Mouse (Mus musculus) kidney, adult 18-20 months (tissue): ENCODE results near the gene Gm21970.
"Not testable (repeated sequence)": the region's sequence is repeated elsewhere in the genome, so short reads cannot be mapped to it uniquely, and the experiment has no call there.

Source experiments
- DNase-seq: peaks from one replicate; pipeline ENCODE4 v3.0.0; 2021

Gene Gm21970

GRCm38 (mm10) chr16:91404828-91405577 is 13.5 kb downstream of the Gm21970 start:
- no peak for DNase-seq

DNA sequence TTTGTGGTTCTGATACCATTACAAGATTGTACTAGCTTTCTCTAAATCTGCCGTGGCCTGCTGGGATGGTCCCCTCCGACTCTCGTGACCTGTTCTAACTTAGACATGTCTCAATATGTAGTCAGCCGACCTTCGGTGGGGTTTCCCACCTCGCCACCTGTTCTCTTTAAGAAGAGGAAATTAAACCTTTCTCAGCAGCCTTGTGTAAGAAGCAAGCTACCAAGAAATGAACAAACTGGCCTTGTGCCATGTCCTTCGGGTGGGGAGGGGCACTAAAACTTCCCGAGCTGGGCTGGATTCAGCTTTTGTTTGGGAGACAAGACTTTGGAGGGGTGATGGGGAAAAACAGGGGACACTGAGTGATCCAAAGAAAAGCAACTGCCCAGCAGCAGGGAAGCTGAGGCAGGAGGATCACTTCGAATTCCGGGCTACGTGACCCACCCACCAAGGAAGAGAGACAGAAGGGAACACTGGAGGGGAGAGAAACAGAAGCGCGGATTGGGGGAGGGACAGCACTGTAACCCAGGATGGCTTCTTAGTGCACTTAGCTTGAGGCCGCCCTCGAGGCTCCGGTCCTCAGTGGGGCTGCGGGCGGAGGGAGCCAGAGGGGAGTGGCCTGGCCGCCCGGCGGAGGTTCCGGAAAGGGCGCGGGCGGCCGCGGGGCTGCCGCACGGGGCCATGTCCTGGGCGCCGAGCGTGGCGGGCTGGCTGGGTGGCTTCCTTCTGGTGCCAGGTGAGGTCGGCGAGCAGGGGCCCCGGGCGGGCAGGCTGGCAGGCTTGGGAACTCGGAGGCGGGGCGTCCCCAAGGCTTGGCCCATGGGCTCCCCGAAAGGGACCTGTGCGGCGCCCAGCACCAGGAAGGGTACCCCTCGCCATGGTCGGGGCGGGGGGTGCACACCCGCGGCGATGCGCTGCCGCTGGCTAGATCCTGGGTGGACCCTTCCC is 14.4 kb downstream of the Gm21970 start, which contains the start of gene Il10rb:
Gene Il10rb, plus strand, starts transcription at position 525 of the 945 bp plus-strand sequence.
- peak; percentile 85 for DNase-seq

DNA sequence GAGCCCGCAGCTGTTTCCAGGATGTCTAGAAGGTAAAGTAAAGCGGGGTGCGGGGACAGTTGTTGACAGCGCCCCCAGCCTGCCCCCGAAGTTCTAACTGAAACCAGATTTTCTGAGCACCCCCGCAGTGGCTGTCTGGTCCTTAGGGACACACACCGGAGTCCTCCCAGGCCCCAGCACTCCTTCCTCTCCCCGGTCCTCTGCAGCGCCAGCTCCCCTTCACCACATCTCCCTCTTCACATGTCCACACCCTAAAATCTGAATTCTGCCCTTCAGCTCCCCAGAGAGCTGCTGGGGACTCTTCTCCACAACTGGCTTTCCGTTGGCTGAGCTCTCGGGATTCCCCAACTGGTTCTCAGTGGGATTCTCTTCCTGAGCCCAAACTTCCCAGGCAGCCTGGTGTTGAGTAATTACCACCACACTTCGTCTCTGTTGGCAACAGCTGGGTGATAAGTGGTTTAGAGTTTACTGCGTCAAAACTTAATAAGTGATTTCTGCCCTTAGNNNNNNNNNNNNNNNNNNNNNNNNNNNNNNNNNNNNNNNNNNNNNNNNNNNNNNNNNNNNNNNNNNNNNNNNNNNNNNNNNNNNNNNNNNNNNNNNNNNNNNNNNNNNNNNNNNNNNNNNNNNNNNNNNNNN is 15.2 kb downstream of the Gm21970 start:
- peak; percentile 63 for DNase-seq

DNA sequence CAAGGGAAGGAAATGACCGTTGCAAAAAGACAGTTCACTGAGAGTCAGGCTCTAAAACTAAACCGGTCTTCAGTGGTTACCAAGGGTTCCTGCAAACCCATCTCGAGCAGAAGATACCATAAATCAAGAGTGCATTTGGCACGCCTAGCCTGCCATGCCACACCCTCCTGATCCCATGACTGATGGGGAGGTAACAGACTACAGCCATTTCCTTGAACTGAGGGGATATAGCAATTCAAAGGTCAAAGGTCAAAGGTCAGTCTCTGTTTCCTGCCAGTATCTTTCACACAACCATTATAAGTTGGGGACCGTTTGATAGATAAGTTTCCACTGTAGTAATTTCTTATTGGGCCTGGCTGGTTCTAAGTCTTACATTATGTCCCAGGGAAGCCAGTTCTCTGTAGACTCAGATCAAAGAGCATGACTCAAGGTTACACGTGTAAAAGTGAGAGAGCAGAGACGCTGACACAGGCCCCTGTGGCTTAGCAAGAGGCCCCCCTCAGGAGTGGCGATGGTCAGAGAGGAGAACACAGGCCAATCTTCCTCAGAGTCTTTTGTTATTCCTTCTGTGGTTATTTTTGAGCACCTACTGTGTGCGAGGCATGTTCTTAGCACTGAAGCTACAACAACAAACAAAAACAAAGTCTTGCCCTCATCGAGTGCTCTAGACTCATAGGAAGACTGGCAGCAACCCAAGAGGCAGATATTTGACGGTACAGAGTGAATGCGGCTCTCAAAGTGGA is 21.8 kb downstream of the Gm21970 start:
- DNase-seq, result peak; percentile 58

- no peak for DNase-seq
Observed at GRCm38 (mm10) chr16:91415391-91416189, 24.1 kb downstream of the Gm21970 start.

DNA sequence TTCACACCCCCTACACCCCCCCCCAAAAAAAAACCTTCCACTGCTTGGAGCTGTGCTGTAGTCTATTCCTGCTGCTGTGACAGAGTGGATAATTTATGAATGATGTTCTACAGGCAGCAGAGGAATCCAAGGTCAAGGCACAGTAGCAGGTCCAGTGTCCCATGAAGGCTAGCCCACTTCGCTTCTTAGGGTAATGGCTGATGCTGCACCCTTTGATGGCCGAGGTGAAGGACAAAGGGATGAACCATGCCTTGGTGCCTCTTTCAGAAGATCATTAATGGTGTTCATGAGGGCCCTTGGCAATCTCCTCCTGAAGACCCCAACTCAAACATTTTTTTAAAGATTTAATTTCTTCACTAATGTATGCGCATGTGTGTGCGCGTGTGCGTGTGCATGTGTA is 24.8 kb downstream of the Gm21970 start:
- no peak for DNase-seq

DNA sequence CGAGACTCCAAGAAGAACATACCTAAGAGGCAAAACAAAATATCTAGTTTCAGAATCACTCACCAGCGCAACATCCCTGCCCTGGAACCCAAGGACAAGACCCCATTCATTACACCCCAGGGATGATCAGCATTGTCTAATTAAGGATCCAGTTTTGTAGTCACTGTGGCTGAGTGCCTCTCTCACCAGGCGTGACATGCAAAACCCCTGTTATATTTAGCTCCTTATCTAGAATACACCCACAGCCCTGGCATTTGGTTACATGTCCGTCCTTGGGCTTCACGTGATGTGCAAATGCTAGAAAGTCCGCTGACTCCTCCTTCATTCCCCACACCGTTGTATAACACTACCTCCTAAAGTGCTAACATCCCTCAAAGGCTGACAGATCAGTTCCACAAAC is 25.4 kb downstream of the Gm21970 start:
- no peak for DNase-seq

DNA sequence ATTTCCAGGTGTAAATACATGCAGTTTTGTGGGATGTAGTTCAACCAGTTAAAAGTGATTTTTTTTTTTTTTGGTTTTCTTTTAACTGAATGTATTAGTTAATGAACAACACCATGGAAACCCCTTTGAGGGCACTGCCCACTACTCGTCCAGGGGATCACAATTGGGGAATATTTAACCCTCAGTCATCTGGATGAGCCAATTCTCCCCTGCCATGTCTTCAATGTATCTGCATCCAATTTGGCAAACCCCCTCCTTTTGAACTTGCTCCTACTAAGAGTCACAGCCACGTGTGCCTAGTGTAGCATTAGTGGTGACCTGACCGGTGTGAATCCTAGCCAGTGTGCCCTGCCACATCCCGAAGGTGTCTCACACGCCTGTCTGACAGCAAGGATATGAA is 27.0 kb downstream of the Gm21970 start:
- DNase-seq, result peak; percentile 42

GRCm38 (mm10) chr16:91425816-91426215 is 34.3 kb downstream of the Gm21970 start:
- no peak for DNase-seq

- DNase-seq, result no peak
Observed at GRCm38 (mm10) chr16:91426586-91426985, 35.1 kb downstream of the Gm21970 start.

DNA sequence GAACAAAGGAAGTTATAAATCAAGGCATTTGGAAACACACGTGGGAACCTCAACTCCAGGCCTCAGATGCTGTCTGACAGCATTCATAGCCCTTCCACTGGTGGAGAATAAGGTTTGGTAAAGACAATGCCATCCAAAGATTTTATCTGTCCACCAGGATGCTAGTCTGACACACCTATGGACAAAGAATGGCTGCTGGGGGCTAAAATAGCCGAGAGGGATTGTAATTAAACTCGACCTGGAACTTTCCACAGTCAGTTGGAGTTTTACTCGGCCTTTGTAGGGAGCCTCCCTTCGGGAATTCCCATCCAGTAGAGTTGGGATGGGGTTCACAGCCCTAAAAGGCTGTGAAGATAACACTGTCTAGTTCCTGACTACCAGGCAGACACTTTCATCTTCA is 35.9 kb downstream of the Gm21970 start:
- DNase-seq, result no peak

DNA sequence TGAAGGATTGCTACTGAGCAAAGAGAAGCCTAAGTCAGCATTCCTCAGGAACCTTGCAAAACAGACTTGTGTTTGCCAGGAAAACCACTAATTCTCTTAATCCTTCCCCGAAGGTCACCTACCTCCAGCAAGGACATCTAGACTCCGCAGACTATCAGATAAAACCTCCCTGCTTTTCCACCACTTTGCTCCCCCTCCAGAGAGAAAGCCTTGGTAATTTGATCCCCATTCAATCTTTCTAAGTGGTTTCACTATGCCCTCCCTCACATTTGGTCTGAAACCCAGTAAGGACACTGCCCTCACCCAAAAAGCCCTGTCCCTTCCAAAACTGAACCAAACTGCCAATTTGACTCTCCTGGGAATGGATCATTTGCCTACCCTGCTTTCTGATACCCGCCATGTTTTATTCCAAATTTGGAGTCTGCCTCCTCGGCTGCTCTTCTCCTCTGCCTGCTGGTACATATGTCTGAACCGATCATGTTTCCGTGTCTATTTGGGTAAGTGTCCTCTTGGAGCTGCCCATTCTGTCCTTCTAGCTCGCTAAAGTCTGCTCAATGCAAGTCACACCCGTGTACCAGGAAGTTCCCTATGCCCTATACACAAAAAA is 36.8 kb downstream of the Gm21970 start:
- DNase-seq, result no peak

DNA sequence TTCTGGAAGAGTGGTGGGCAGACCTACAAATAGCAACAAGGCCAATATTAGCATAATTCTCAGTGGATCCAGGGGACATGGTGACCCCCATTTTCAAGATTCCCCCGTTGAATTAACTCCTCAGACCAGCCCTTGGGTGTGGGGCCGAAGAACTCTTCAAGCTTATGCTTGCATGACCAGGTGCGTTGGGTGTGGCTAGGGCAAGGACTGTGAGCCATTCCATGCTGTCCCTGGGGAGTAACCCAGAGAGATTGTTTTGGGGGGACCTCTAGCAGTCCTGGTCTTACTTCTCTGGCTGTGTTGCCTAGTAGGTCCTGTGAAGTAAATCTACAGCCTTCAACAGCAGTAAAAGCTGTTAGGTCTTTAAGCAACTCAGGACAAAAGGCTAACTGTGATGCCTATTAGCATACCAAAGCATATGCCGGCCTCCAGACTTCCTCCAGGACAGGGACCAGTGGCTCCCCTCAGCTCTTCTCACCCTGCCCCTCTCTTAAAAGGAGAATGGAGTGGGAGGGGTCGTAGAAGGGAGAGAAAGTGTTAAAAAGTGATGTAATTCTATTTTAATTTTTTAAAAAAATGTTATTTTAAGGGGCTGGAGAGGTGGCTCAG is 41.3 kb downstream of the Gm21970 start:
- no peak for DNase-seq

DNA sequence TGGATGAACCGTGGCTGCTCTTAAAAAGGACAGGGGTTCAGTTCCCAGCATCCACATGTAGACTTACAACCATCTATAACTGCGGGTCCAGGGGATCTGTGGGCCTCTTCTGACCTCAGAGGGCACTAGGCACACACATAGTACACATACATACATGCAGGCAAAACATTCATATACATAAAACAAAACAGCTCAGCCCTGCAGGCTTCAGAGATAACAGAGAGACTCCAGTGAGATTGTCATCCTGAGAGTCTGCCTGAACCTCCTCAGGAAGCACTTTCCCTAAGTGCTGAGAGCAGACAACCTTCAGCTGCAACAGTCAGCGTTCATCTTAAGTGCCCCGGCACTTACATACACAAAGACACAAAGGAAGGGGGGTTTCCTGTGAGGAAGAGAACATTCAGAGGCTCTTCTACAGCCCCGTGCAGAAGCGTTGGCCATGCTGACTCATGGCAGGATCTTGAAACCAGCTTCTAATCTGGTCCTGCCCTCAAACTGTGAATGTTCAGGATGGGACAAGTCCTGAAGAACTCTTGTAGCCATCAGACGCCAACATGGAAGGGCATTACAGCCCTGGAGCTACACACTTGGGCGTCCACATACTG is 41.9 kb downstream of the Gm21970 start:
- no peak for DNase-seq

- DNase-seq, result no peak
Observed at GRCm38 (mm10) chr16:91434119-91434518, 42.6 kb downstream of the Gm21970 start.

GRCm38 (mm10) chr16:91438081-91438480 is 46.6 kb downstream of the Gm21970 start:
- DNase-seq, result no peak

DNA sequence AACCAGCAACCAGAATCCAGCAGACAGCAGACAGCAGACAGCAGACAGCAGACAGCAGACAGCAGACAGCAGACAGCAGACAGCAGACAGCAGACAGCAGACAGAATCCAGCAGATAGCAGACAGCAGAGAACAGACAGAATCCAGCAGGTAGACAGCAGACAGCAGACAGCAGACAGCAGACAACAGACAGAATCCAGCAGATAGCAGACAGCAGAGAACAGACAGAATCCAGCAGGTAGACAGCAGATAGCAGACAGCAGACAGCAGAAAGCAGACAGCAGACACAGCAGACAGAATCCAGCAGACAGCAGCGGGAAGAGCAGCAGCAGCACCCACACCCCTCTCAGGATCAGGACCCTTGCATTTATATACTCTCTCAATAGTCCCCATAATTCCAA is 47.1 kb downstream of the Gm21970 start:
- DNase-seq, result not testable (repeated sequence)

DNA sequence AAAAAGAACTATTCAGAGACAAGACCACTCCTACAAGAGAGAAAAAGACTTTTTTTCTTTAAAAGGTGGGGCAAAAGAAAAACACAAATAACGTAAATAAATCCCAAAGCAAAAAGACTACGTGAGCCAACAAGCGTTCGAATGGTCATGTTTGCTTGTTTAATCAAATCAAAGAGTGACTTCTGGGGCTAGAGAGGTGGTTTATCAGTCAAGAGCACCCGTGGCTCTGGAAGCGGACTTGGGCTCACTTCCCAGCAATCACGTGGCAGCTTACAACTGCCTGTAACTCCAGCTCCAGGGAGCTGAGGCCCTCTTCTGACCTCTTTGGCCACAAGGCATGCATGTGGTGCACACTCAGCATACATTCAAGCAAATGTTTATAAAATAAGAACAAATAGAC is 49.8 kb downstream of the Gm21970 start:
- peak; percentile 78 for DNase-seq

DNA sequence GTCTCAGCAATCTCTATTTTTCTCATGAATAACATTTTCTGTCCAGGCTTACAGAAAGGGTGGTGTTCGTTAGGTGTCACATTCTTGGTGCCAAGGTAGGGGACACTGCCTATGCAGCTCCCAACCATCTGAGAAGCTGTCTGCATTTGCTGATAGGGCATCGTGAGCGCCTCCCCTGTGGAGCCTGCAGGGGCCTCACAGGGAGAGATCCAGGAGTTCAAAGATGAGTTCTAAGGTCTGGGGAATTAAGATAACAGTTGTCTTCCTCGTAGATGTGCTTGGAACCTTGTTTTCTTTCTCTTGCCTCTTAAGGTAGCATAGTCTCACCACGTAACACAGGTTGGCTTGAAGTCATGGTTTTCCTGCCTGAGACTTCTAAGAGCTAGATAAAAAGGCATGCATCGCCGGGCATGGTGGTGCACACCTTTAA is 50.3 kb downstream of the Gm21970 start:
- DNase-seq, result no peak

DNA sequence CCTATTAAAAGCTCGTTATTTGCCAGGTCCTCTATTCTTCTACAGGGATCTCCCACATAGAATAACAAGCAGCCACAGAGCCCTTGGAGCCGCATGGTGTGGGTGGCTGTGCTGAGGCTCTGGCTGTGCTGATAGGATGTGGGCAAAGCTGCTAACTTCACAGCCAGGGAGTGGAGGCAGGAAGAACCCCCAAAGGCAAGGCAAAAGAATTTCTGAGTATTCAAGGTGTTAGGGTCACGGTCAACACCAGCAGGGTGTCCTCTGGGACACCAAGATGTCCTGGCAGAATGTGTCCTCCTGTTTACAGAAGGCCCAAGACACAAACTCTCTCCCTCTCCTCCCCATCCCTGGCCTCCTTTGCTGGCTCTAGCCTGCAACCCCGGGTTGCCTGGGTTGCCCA is 50.9 kb downstream of the Gm21970 start:
- no peak for DNase-seq
